11 mouse cellular contexts compared by ENCODE assay signal in genomic region chr12:108245579-108245978, GRCm38 (mm10). TPM values are rescaled to one million over a fixed set of nuclear protein-coding genes. Genes with fewer than 3 reads are reported as not detected.
DNase-seq lines count a peak whose midpoint lies in the region; ATAC-seq and TF ChIP-seq lines count a peak whose summit lies in the region.
"Had no signal": no experiment of that assay in that cellular context is flagged by ENCODE, and none has a peak within 500 bp of the region (broad histone marks: within the 10 kb centered on the region; RNA-seq: fewer than 3 reads in every experiment).

No protein-coding gene starts in this region.

- no peak for TF ChIP-seq CTCF in gastrocnemius, adult 2 months (IDR thresholded peaks at IDR 0.05)
- no peak for TF ChIP-seq CTCF in kidney, postnatal 0 days (IDR thresholded peaks at IDR 0.05; ENCODE audit: low read depth)

- H3K4me1 ChIP-seq in kidney, postnatal 0 days (replicated peaks; ENCODE audit: insufficient read depth, low read length), result peaks cover 67% of the 10 kb centered on the region
- H3K4me1 ChIP-seq in hindbrain, embryonic 13.5 days (replicated peaks), result peaks cover 90% of the 10 kb centered on the region
- peaks cover 70% of the 10 kb centered on the region for H3K4me1 ChIP-seq in midbrain, embryonic 15.5 days

- H3K27ac ChIP-seq in gastrocnemius, adult 2 months, result peak overlapping the region; percentile 88
- peak overlapping the region; percentile 83; the same call in 1 of the 2 replicates for H3K27ac ChIP-seq in kidney, postnatal 0 days
- peak overlapping the region; percentile 81 for H3K27ac ChIP-seq in hindbrain, embryonic 13.5 days
- 0 out of 2 replicates have a peak overlapping the region, but pooled peaks have one; percentile 65 for H3K27ac ChIP-seq in midbrain, embryonic 15.5 days

- WGBS in kidney, postnatal 0 days, result 48% methylated on average over 9 of the region's 9 CpGs
- 27% methylated on average over 9 of the region's 9 CpGs for WGBS in hindbrain, embryonic 13.5 days
- WGBS in midbrain, embryonic 15.5 days, result 34% methylated on average over 9 of the region's 9 CpGs

- no peaks in the 10 kb centered on the region for H3K9me3 ChIP-seq in kidney, postnatal 0 days (replicated peaks; ENCODE audit: low read length)
- no peaks in the 10 kb centered on the region for H3K9me3 ChIP-seq in hindbrain, embryonic 13.5 days
- no peaks in the 10 kb centered on the region for H3K9me3 ChIP-seq in midbrain, embryonic 15.5 days

- ATAC-seq in kidney, postnatal 0 days (replicated peaks; ENCODE audit: low FRiP score, low read depth), result no peak
- ATAC-seq in hindbrain, embryonic 13.5 days (ENCODE audit: low FRiP score), result no peak
- no peak for ATAC-seq in midbrain, embryonic 15.5 days (replicated peaks)
- ATAC-seq: CD4-positive, CD25-positive, alpha-beta regulatory T cell, adult 4 months; Patski had no signal

- no peaks in the 10 kb centered on the region for H3K36me3 ChIP-seq in kidney, postnatal 0 days (ENCODE audit: insufficient read depth, low read length)
- H3K36me3 ChIP-seq in hindbrain, embryonic 13.5 days, result no peaks in the 10 kb centered on the region
- H3K36me3 ChIP-seq in midbrain, embryonic 15.5 days (replicated peaks), result no peaks in the 10 kb centered on the region

- H3K4me2 ChIP-seq in kidney, postnatal 0 days (ENCODE audit: low read length), result 0 out of 2 replicates have a peak overlapping the region, but pooled peaks have one; percentile 31
- H3K4me2 ChIP-seq in hindbrain, embryonic 13.5 days, result no peak overlapping the region
- no peak overlapping the region for H3K4me2 ChIP-seq in midbrain, embryonic 15.5 days

- no peak overlapping the region; the same call in 1 of the 2 replicates for H3K9ac ChIP-seq in kidney, postnatal 0 days (ENCODE audit: low read depth, low read length)
- peak overlapping the region; percentile 24; the same call in 1 of the 2 replicates for H3K9ac ChIP-seq in hindbrain, embryonic 13.5 days
- H3K9ac ChIP-seq in midbrain, embryonic 15.5 days, result no peak overlapping the region

- no peaks in the 10 kb centered on the region for H3K27me3 ChIP-seq in kidney, postnatal 0 days (ENCODE audit: insufficient read depth, low read length)
- H3K27me3 ChIP-seq in hindbrain, embryonic 13.5 days, result no peaks in the 10 kb centered on the region
- no peaks in the 10 kb centered on the region for H3K27me3 ChIP-seq in midbrain, embryonic 15.5 days (replicated peaks)
- H3K27me3 ChIP-seq: Patski had no signal

- intact Hi-C loops in gastrocnemius, adult 2 months (cut with DNase I), result no loop called here
- intact Hi-C loops in gastrocnemius, postnatal 36 days (cut with DNase I), result no loop called here

- H3K4me3 ChIP-seq in gastrocnemius, adult 2 months, result peak overlapping the region; percentile 54
- H3K4me3 ChIP-seq in kidney, postnatal 0 days (replicated peaks; ENCODE audit: low read depth, low read length), result no peak overlapping the region
- no peak overlapping the region for H3K4me3 ChIP-seq in hindbrain, embryonic 13.5 days
- no peak overlapping the region for H3K4me3 ChIP-seq in midbrain, embryonic 15.5 days
- H3K4me3 ChIP-seq: myocyte had no signal

- no peak for DNase-seq in gastrocnemius, adult 2 months
- DNase-seq in gastrocnemius, postnatal 36 days, result no peak
- no peak for DNase-seq in kidney, postnatal 0 days (ENCODE audit: low spot score)
- DNase-seq in kidney, adult 8-10 months, result no peak
- no peak for DNase-seq in lung, adult 18-20 months
- DNase-seq in cerebellum, postnatal 4 days (ENCODE audit: low spot score in 2 of 2), result no peak

RNA-seq across cellular contexts. Expression of gene Ccdc85c, which starts 29.6 kb away (rescaled TPM):
- total RNA-seq in gastrocnemius, adult 2 months (2021), result 10 to 100 TPM; 30.1 to 33.4 TPM
- 10 to 100 TPM; 24.0 to 26.5 TPM for total RNA-seq in gastrocnemius, postnatal 36 days (2021)
- polyA plus RNA-seq in kidney, postnatal 0 days (2015; fragmentation: Nextera tagmentation; extraction: Ambion mirVana), result 7.2 and 7.7 TPM in 2 replicates
- 17.3 and 17.7 TPM in 2 replicates for polyA plus RNA-seq in hindbrain, embryonic 13.5 days (2015; fragmentation: Nextera tagmentation; extraction: Ambion mirVana)
- polyA plus RNA-seq in midbrain, embryonic 15.5 days (2015; fragmentation: Nextera tagmentation; extraction: Ambion mirVana), result 15.3 and 15.8 TPM in 2 replicates
